In the genomic region with DNA sequence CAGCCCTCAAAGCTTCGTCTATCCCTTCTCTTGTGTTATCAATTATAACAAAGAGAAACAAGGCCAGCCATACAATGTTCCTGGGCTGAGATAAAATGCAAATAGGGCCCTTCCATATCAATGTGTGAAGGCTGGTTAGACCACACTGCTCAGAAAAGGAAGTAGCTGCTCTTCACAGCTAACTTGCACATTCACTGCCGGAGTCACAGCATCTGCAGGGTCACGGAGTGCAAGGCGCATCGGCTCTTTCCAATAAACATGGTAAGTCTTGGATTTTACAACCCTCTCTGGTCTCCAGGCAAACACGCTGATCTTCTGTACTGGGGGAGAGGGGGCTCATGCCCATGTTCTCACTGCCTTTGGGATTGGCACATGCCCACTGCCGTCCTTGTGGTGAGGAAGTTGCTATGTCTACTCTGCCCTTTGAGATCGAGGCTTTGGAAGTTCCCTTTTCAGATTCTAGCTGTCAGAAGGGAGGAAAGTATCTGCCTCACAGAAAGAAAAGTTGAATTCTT, we compare ENCODE assay signal across 9 mouse cellular contexts. TPM values are rescaled to one million over a fixed set of nuclear protein-coding genes. Genes with fewer than 3 reads are reported as not detected.
DNase-seq lines count a peak whose midpoint lies in the region; TF ChIP-seq lines count a peak whose summit lies in the region.
"Had no signal": no experiment of that assay in that cellular context is flagged by ENCODE, and none has a peak within 500 bp of the region (broad histone marks: within the 10 kb centered on the region; RNA-seq: fewer than 3 reads in every experiment).

Gene Fyb, plus strand, starts transcription at position 201 of the 515 bp plus-strand sequence.

- H3K4me3 ChIP-seq in brown adipose tissue, adult 24 weeks (ENCODE audit: insufficient read depth, low read depth, low read length), result peak within 1 kb of the TSS; percentile 18
- no peak within 1 kb of the TSS for H3K4me3 ChIP-seq in liver, adult 2 months (ENCODE audit: insufficient read depth, low read depth, low read length)
- H3K4me3 ChIP-seq: neural tube, embryonic 13.5 days had no signal

- H3K36me3 ChIP-seq in liver, adult 2 months (ENCODE audit: control insufficient read depth, insufficient read depth, low read length), result peaks cover 5% of the 10 kb centered on the region; the same call in 1 of the 2 replicates
- H3K36me3 ChIP-seq: neural tube, embryonic 13.5 days had no signal

- no peaks in the 10 kb centered on the region for H3K4me1 ChIP-seq in brown adipose tissue, adult 24 weeks (ENCODE audit: control insufficient read depth, insufficient read depth, insufficient read length, low read length)
- H3K4me1 ChIP-seq in liver, adult 2 months (ENCODE audit: control insufficient read depth, insufficient read depth, low read length), result peaks cover 3% of the 10 kb centered on the region
- H3K4me1 ChIP-seq: neural tube, embryonic 13.5 days had no signal

- TF ChIP-seq CTCF in liver, adult 2 months (IDR thresholded peaks at IDR 0.05; ENCODE audit: low read depth, low read length), result no peak

- DNase-seq in spleen, postnatal 10 days (ENCODE audit: low spot score in 2 of 2), result peak; percentile 17 to 21
- DNase-seq in spleen, postnatal 4 days (ENCODE audit: low spot score in 2 of 2), result no peak
- DNase-seq in liver, adult 2 months (ENCODE audit: extremely low read depth, low read depth, low spot score), result peak; percentile 9
- DNase-seq in thymus, postnatal 14 days, result peak; percentile 32
- DNase-seq in cerebellum, adult 11-12 months, result no peak
- no peak for DNase-seq in urinary bladder, postnatal 14 days (ENCODE audit: low spot score)
- no peak for DNase-seq in lung, postnatal 36 days

- no peak for TF ChIP-seq POLR2A in liver, adult 2 months (IDR thresholded peaks at IDR 0.05; ENCODE audit: extremely low read depth, insufficient read depth, low read length)

- no peak within 1 kb of the TSS for H3K9ac ChIP-seq in liver, adult 2 months (ENCODE audit: low read depth, low read length)
- H3K9ac ChIP-seq: neural tube, embryonic 13.5 days had no signal

- H3K27me3 ChIP-seq in liver, adult 2 months (ENCODE audit: control insufficient read depth, insufficient read depth, low read length), result no peaks in the 10 kb centered on the region
- H3K27me3 ChIP-seq: neural tube, embryonic 13.5 days had no signal

- H3K79me2 ChIP-seq in liver, adult 2 months (ENCODE audit: control insufficient read depth, insufficient read depth, low read length), result no peaks in the 10 kb centered on the region

- WGBS in liver, adult 2 months, result 86% methylated on average over 8 of the region's 8 CpGs

- 0 out of 2 replicates have a peak within 1 kb of the TSS, but pooled peaks have one; percentile 42 for H3K27ac ChIP-seq in brown adipose tissue, adult 24 weeks (replicated peaks; ENCODE audit: low read depth, low read length)
- no peak within 1 kb of the TSS for H3K27ac ChIP-seq in liver, adult 2 months (replicated peaks; ENCODE audit: insufficient read depth, low read depth, low read length)
- H3K27ac ChIP-seq: neural tube, embryonic 13.5 days had no signal

RNA-seq across cellular contexts. Expression of gene Fyb, which starts in this region (rescaled TPM):
- 4.6 and 12.6 TPM in 2 replicates for polyA plus RNA-seq in brown adipose tissue, adult 24 weeks (2012; ENCODE audit: insufficient read depth, insufficient read length, missing spikeins)
- 40.8 and 42.3 TPM in 2 replicates for total RNA-seq in liver, adult 2 months (2014; rRNA removed)
- 61.4 and 98.2 TPM in 2 replicates for polyA plus RNA-seq in liver, adult 2 months (2012; rRNA removed)

Comparison
In these comparisons a context has a peak if more than half of its experiments do, and no peak if none do; other contexts are left out.
1. DNase-seq: peak in spleen, postnatal 10 days (2 of 2), liver, adult 2 months (single experiment) and thymus, postnatal 14 days (single experiment); none in spleen, postnatal 4 days (0 of 2), cerebellum, adult 11-12 months (single experiment), urinary bladder, postnatal 14 days (single experiment) and lung, postnatal 36 days (single experiment).